Mouse (Mus musculus) thymus, postnatal 36 days (tissue): ENCODE results near the gene E2f4.

Experiments
- DNase-seq, 2 experiments: peaks; one replicate each; pipeline ENCODE4 v3.0.0; 2022; ENCODE audit warnings: mixed read lengths in 2 of 2

E2f4 gene

GRCm38 (mm10) chr8:105297511-105298192, at the start of gene E2f4:
TSS of gene E2f4 (plus strand) at chr8:105297663.
- peak; percentile 88 to 90 for DNase-seq

GRCm38 (mm10) chr8:105251954-105252353, 45.5 kb upstream of the E2f4 start:
- DNase-seq, result no peak

DNA sequence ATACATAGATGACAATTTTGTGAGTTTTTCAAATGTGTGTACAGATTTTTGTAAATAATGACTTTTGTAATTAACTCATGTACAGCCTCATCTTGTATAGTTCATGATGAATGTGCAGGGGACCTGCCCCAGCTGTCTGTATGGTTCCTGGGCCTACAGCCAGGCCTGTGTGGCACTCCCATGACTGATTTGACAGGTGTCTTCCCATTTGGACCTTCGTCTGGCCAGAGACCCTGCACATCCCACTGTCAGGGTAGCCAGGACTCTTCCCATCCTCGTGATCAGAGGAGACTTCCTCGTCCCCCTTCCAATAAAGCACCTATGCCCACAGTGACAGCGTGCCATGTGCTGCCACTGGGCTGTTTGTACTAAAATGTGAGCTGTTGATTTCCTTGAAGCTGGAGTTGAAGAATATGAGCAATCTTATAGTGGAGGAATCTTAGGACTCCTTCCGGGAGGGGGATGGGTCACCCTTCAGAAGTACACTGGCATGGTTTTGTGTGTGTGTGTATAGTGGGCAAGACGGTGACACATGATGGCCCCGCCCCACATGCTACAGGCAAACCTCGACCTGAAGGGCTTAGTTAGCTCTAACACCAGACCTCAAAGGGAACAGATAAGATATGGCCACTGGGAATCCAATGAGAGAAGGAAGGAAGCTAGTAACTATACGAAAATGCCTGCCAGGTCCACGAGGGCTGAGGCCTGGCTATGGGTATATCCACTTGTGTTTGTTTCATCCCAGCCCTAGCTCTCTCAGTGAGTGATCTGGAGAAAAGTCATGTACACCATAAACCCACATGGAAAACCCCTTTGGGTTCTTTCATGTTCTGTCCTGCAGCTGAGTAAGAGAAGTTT, 44.6 kb upstream of the E2f4 start:
- DNase-seq, result no peak

- DNase-seq, result peak in 1 of 2 experiments; percentile 33
These were observed 43.7 kb upstream of the E2f4 start for GRCm38 (mm10) chr8:105253766-105254151.

GRCm38 (mm10) chr8:105254152-105254965, 43.1 kb upstream of the E2f4 start:
- peak; percentile 94 to 97 for DNase-seq

DNA sequence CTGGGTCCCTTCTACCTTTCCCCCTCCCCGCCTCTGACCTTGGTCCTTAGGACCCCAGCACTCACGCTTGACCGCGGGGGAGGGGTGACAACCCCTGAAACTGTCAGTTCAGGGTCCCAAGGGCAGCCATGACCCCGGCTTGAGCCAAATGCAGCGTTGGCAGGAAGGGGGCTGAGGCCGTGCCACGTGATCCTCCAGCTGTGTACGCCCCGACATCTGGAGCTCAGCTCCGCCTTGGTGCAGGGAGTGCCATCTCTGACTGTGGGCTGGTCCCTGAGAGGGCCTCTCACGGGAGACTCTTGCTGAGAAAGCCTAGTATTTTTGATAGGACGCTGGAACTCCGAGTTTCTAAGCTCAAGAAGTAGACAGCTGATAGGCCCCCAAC, 42.5 kb upstream of the E2f4 start, which contains the start of gene B3gnt9:
Gene B3gnt9 (minus strand): TSS at position 188 of the 385 bp plus-strand sequence.
- peak; percentile 70 to 80 for DNase-seq

DNA sequence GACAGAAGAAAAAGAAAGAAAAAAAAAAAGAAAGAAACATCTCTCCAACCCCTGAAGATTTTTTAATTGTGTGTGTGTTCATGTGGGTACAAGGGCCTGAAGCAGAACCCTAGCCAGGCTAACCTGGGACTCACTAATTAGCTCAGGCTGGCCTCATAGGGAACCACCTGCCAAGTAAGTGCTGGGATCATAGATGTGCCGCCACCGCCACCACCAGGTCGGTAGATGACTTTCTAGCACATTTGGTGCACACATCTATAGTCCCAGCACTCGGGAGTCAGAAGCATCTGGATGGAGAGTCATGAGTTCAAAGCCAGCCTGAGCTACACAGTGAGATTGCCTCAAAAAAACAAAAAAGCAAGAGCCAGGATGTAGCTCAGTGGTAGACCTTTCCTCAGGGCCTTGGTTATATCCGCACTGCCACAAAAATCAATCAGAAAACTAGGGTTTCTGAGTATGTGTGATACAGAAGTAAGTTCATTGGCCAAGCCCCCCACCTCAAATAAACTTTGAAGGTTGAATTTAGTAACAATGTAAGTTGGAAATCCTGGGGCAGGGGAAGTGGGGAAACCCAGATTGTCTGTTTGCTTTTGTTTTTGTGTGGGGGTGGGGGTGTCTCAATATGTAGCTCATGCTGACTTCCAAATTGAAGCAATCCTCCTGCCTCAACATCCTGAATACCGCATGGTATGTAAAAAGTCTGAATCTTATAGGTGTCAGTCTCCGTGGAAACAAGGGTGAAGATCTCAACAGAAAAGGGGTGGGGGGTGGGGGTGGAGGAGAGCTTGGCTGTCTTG, 39.9 kb upstream of the E2f4 start:
- DNase-seq, result no peak

- DNase-seq, result peak in 1 of 2 experiments; percentile 29
These were observed 38.3 kb upstream of the E2f4 start for GRCm38 (mm10) chr8:105258911-105259720.

GRCm38 (mm10) chr8:105259721-105260320, 37.6 kb upstream of the E2f4 start:
- peak; percentile 75 to 76 for DNase-seq

- DNase-seq, result no peak
These were observed 36.9 kb upstream of the E2f4 start for GRCm38 (mm10) chr8:105260371-105261099.

GRCm38 (mm10) chr8:105261326-105261980, 36.0 kb upstream of the E2f4 start:
- no peak for DNase-seq

- no peak for DNase-seq
These were observed 34.1 kb upstream of the E2f4 start for GRCm38 (mm10) chr8:105263244-105263912.

GRCm38 (mm10) chr8:105264024-105264982, 33.2 kb upstream of the E2f4 start, which contains the start of the genes Tradd and Fbxl8:
TSS of gene Tradd (minus strand) at chr8:105264609.
TSS of gene Fbxl8 (plus strand) at chr8:105264648.
- peak; percentile 77 to 83 for DNase-seq

- peak; percentile 45 to 53 for DNase-seq
These were observed 32.3 kb upstream of the E2f4 start for GRCm38 (mm10) chr8:105265128-105265527.

- peak; percentile 32 to 56 for DNase-seq
These were observed 30.7 kb upstream of the E2f4 start for GRCm38 (mm10) chr8:105266775-105267174.

DNA sequence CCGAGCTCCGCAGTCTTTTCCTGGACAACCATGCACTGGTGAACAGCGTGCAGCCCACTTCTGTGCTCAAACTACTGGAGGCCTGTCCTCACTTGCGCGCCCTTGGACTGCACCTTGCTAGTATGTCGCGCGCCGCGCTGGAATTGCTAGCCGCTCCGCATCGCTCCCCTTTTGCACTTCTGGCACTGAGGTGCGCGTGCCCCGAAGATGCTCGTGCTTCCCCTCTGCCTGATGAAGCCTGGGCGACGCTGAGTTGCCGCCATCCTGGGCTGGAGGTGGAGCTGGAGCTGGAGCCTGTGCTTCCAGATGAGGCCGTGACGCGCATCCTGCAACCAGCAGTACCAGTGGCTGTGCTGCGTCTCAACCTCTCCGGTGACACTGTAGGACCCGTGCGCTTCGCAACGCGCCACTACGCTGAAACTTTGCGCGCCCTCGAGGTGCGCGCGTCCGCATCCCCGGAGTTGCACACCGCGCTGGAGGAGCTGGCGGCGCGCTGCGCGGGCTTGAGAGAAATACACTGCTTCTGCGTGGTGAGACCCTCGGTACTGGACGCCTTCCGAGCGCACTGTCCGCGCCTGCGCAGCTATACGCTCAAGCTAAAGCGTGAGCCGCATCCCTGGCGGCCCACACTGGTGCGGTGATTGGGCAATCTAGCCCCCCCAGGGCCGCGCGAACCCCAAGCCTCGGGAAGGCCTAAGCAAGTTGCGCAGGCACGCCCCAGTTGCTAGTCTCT, 29.0 kb upstream of the E2f4 start:
- no peak for DNase-seq

DNA sequence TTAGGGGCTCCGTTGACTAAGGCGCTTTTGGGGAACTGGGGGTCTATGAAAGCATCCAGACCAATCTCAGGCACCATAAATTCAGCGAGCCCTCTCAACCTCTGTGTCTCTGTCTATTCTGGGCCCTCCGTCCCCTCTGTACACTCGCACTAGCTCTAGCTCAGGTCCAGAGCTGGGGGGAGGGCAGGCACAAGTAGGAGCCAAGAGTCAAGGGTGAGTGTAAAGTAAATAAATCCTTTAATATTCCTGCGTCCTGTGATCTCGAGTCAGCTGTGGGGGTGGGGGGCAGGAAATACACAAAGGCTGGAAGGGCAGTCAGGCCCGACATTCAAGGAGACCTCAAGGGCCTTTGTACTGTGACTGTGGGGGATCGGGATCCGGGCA, 28.4 kb upstream of the E2f4 start:
- no peak for DNase-seq
